Mouse (Mus musculus) c-Kit-positive CD71-positive TER-119-positive erythroid progenitor cells, embryonic 14.5 days (primary cell): ENCODE data around the gene 6430628N08Rik.

Experiments
- DNase-seq: peaks from one replicate; pipeline ENCODE4 v3.0.0-alpha.2; 2013; ENCODE audit warnings: low spot score

The 6430628N08Rik gene

DNA sequence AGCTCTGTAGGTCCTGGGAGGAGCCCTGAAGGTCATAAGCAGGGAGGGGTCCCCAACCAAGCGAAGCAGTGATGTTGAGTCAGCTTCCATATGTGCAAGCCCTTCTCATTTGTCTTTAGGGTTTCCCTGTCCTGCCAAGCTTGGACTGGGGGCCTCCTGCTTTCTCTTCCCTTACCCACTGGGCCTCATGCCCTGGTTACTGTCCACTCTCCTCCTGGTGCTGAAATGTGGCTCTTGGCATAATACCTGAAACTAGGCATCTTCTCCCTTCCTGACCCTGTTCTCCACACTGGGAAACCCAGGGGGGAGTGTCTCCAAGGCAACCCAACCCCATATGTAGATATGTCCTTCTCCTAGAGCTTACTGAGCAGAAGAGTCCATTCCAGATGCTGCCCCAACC is 3.6 kb upstream of the 6430628N08Rik start:
- no peak for DNase-seq

- DNase-seq: no peak
Observed at GRCm38 (mm10) chr4:115890066-115890465, 399 bp upstream of the 6430628N08Rik start.

DNA sequence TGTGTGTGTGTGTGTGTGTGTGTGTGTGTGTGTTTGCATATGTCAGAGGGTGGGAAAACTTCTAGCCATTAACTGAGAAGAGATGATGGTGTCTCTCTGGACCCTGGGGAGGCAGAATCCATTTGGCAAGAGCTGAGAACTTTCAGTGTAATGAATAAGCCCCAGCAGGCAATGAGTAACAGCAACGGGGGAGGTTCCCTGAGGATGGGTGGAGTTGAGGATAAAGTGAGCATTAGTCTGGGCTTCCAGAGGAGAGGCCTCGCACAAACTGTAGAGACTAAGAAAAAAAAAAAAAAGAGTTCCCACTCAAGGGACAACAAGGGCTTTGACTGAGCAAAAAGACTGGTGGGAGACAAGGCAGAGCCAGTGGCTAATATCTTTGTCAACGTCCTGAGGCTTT is 3.8 kb downstream of the 6430628N08Rik start:
- DNase-seq: no peak

DNA sequence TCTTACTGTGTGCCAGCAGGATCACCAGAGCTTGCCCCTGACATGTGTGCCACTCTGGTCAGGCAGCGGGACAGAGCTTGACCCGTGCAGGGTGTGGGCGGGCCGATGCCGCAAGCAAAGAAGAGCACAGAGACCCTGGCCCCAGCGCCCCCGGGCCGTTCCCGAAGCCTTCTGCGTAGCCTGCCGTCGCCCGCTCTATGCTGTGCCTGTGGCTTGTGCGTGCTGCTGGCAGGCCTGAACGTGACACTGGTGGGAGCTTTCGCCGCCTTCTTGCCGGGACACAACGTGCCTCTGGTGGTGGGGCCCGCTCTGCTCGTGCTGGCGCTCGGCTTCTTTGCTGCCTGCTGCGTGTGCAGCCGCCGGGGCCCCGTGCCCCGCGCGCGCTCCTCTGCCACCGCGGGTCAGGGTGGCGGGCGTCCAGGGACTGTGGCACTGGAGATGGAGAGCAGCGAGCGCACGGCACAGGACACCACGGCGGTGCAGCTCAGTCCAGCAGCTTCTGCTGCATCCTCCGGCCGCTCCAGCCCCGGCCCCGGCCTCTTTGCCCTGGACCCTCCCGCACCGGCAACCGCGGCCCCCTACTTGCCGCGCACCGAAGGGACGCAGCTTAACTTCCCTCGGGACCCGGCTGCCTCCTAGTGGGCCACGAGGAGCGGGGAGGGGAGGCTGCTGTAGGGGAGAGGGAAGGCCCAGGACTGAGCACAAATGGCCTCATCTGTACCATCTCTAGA is 7.6 kb downstream of the 6430628N08Rik start:
- DNase-seq: no peak

GRCm38 (mm10) chr4:115902816-115903215 is 12.4 kb downstream of the 6430628N08Rik start:
- peak; percentile 51 for DNase-seq

- DNase-seq: no peak
Observed at GRCm38 (mm10) chr4:115904375-115904774, 13.9 kb downstream of the 6430628N08Rik start.

DNA sequence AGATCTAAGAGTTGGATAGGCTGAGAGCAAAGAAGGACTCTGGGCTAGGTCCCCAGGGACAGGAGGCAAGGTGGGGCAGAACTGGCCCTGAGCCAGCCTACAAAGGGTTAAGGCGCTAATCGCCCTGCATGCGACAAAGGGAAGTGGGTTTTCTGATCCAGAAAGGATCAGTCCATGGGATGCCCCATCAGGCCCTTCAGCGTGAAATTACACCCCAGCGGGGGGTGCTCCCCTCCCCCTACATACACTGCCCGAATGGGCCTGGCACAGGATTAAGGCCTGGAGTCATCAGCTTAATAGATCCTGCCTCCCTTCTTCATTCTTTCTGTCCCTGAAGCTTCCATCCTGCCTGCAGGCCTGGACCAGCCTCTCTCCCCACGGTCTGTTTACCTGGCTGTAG is 15.2 kb downstream of the 6430628N08Rik start:
- DNase-seq: no peak

DNA sequence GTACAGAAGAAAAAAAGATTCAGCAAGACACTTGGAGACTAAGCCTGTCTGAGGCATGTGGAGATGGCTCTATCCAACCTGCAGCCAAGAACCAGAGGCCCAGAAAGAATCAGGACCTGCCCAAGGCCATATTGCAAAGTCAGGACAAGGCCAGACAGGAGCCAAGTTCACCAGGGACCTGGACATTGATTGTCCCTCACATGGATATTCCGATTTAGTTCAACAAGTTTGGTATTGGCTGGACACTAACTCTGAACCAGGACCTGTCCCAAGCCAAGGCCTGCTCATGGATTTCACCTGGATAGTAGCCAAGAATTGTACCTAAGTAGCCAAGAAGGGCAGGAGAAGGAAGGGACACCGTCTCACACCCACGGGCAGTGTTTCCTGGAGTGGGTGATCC is 16.3 kb downstream of the 6430628N08Rik start:
- no peak for DNase-seq

DNA sequence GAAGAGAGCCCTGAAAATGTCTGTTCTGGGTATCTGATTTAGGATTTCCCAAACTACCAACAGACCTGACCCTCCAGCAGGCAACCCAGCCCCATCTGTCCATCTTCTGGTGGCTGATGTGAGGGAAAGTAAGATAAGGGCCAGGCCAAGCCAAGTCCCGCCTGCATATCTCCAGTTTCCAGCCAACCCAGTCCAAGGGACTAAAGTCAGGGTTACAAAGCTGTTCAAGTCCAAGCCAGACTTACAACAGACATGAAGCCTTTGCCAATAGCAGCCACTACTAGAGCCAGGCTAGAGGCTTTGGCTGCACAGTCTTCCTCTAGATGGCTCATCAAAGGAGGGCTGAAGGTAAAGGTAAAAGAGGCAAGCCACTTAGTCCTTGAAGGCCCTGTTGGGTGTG is 17.5 kb downstream of the 6430628N08Rik start:
- no peak for DNase-seq

- DNase-seq: no peak
Observed at GRCm38 (mm10) chr4:115908641-115909040, 18.2 kb downstream of the 6430628N08Rik start.

DNA sequence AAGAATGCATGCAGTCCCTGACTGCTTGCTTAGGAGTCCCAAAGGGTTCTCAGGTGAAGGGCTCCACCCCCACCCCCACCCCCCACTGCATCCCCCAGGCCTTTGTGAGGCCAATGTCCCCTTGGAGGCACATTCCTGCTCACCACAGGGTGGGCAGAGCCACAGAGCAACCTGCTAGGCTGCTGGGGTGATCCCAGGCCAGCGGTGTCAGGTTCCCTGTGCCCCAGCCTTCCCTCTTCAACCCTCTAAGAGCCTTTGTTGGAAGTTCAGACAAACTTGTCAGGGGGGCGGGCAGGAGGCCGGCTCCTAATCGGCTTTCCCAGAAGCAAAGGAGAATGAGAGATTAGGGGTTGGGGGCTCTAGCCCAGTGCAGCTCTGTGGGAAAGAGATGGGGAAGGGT is 21.1 kb downstream of the 6430628N08Rik start:
- DNase-seq: no peak

DNA sequence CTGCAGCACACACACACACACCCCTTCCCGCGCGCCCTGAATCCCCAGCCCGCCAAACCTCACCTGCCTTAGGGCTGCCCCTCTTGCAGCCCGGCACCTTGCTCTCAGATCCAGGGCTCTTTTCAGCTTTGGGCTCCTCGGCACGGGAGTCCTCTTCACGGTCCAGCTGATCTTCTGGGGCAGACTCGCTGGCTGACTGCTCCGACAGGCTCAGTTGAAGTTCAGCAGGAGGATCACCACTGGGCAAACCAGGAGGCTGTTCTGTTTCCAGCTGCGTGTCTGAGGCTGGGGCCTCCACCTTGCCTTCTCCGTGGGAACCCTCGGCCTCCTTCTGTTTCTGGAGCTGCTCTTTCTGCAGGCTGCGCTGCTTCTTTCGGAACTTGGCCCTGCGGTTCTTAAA is 29.4 kb downstream of the 6430628N08Rik start:
- no peak for DNase-seq

GRCm38 (mm10) chr4:115922688-115923087 is 32.2 kb downstream of the 6430628N08Rik start:
- no peak for DNase-seq

GRCm38 (mm10) chr4:115923262-115923880 is 32.9 kb downstream of the 6430628N08Rik start:
- no peak for DNase-seq

- DNase-seq: no peak
Observed at GRCm38 (mm10) chr4:115927637-115928036, 37.2 kb downstream of the 6430628N08Rik start.

- DNase-seq: no peak
Observed at GRCm38 (mm10) chr4:115931556-115932088, 41.2 kb downstream of the 6430628N08Rik start.

DNA sequence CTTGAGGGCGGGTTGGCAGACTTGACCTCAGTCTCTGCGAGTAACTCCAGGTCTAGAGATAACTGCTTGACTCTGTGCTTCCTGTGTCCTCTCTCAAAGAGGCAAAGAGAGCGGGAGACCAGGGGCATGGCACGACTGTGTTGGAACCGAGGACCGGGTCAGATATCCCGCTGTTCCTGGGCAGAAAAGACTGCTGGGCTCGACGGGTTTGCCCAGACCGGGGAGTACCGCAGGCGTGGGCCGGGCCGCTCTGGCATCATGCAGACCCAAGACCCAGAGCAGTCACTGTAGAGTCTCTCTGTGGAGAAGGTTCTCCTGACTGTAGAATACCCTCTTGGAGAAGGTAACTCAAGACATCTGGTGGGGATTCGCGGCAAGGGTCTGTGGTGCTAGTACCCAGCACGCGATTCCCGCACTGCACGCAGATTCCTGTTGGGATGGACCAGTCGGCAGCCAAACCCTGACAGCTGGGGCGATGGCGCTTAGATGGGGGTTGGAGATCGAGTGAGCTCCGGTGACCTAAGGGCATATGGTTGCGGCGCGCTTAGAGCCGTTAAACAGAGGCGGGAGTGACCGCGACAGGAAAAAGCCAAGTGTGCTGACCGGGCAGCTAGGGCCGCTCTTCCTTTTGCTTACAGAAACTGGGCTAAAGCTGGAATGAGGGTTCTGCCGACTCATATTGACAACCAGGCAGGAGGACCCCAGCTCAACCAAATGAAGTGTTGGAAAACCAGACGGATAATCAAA is 45.5 kb downstream of the 6430628N08Rik start:
- DNase-seq: no peak

GRCm38 (mm10) chr4:115936646-115937045 is 46.2 kb downstream of the 6430628N08Rik start:
- DNase-seq: no peak

GRCm38 (mm10) chr4:115937061-115937976 is 46.9 kb downstream of the 6430628N08Rik start:
- no peak for DNase-seq

GRCm38 (mm10) chr4:115938276-115939160 is 48.1 kb downstream of the 6430628N08Rik start:
- no peak for DNase-seq
